Mouse (Mus musculus) mature B cell (primary cell): ENCODE results near the gene Cnot11.

Experiments used
- in situ Hi-C: fragments of 300-500 bp; cut with MboI; formaldehyde crosslinking; loops from 2 replicates; pipeline ENCODE4 v1.14.3; 2019

The Cnot11 gene

DNA sequence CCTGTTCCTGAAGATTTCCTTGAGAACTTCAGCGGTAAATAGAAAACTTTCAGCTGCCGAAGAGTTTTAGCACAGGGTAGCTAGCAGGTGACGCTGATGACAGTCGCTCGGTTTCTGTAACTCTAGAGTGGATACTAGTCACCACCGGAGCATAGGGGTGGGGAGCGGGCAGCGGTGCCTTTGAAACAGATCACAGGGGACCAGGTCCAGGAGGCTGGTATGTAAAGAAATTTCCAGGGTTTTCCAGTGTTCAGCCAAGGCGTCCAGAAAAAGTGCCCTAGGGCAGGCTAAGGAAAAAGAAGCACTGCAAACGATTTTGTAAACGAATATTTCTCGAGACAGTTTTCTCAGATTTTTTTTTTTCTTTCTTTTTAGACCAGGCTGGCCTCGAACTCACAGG lies at the start of gene Cnot11:
Gene Cnot11, plus strand, starts transcription at position 162 of the 400 bp plus-strand sequence.
- in situ Hi-C loops: no loop called here

GRCm38 (mm10) chr1:39487370-39487769 lies 47.4 kb upstream of the Cnot11 start:
- in situ Hi-C loops: no loop called here

DNA sequence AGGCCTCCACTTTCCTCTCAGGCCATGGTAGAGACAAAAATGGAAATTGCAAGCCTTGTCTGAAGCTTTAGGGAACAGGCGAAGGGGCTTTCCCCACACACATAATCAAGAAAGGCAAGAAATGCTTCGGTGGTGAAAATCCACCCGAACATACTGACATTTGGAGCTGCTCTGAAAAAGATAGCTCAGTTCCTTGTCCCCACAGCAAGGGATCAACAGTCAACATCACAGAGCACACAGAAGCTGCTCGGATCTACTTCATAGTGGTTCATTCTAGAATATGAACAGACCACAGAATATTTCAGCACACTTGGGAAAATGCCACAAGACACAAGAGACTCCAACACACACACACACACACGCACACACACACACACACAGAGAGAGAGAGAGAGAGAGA lies 41.6 kb upstream of the Cnot11 start:
- in situ Hi-C loops: no loop called here

- in situ Hi-C loops: no loop called here
Observed at GRCm38 (mm10) chr1:39493664-39494063, 41.1 kb upstream of the Cnot11 start.

DNA sequence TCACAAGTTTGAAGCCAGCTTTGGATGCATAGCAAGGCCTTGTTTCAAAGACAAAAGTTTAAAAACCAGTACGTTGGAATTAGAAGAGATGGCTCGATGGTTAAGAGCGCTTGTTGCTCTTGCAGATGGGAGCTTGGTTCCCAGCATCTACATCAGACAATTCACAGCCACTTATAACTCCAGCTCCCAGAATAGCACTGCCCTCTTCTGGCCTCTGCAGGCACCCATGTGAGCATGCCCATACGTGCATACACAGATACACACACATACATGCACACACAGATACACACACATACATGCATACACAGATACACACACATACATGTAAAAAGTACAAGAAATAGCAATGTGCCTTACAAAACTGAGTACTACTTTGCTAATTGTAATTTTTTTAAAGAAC lies 37.8 kb upstream of the Cnot11 start:
- in situ Hi-C loops: no loop called here

DNA sequence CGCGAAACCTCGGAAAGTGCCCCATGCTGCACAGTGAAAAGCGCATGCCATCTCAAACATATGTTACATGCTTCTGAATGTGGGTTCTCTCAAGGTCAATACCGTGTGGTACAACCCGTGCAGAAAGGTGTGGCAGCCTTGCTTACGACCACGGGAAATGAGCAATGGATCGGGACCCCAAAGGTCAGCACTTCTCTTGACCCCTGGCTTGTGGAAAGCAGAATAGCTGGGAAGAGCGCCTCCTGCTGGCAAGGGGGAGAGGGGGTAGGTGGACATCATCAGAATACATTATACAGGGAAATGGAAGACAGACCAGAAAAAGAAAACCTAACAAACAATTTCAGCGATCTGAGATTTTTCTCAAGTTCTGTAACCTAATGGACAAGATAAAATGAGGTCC lies 37.0 kb upstream of the Cnot11 start:
- in situ Hi-C loops: no loop called here

DNA sequence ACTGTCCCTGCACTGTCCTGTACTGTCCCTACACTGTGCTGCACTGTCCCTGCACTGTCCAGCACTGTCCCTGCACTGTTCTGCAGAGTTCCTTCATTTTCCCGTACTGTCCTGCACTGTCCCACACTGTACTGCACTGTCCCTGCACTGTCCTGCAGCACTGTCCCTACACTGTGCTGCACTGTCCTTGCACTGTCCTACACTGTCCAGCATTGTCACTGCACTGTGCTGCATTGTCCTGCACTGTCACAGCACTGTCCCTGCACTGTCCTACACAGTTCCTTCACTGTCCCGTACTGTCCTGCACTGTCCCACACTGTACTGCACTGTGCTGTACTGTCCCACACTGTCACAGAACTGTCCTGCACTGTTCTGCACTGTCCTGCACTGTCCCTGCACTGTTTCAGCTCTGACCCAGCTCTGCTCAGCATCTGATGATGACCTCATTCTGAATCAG lies 35.3 kb upstream of the Cnot11 start:
- in situ Hi-C loops: no loop called here

- in situ Hi-C loops: loop anchor here (25.0 kb wide), 1 partner anchor 491 kb away; no protein-coding TSS in a partner anchor
Observed at GRCm38 (mm10) chr1:39502817-39503633, 31.8 kb upstream of the Cnot11 start.

- in situ Hi-C loops: loop anchor here (25.0 kb wide), 1 partner anchor 492 kb away; no protein-coding TSS in a partner anchor
Observed at GRCm38 (mm10) chr1:39504261-39504660, 30.5 kb upstream of the Cnot11 start.

DNA sequence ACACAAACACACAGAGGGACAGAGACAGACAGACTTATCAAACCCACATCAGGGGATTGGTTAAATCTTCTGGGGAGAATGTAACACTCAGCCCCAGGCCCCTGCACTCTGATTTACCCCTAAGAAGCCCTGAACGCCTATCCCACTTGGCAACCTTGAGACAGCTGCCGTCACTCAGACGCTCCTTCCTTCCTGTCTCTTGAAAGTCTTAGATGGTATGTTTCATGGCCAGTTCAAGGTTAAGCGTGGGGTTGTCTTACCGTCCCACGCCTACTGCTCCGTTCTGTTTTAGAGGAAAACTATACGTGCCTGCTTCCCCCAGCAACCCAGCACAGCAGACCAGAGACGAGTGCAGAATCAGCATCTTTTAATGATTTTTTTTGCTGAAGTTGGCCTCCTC lies 29.2 kb upstream of the Cnot11 start:
- in situ Hi-C loops: loop anchor here (25.0 kb wide), 1 partner anchor 493 kb away; no protein-coding TSS in a partner anchor

GRCm38 (mm10) chr1:39511775-39512174 lies 23.0 kb upstream of the Cnot11 start:
- in situ Hi-C loops: loop anchor here (25.0 kb wide), 1 partner anchor 499 kb away; no protein-coding TSS in a partner anchor

DNA sequence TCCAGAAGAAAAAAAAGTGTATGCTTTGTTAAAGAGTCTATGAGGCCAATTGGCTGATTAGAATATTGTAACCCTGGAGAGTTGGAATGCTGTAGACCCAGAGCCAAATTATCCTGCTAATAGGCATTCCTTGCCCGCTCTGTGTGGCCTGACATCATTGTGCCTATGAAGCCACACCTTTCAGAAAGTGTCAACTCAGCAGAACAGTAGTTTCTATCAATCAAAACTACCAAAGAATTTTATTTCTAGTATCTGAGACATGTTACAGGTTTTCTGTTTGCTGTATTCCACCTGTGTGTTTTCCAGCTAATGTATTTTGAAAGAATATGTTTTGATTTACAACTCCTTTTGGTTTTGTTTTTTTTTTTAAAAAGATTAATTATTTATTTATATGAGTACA lies 22.6 kb upstream of the Cnot11 start:
- in situ Hi-C loops: loop anchor here (25.0 kb wide), 1 partner anchor 500 kb away; no protein-coding TSS in a partner anchor

DNA sequence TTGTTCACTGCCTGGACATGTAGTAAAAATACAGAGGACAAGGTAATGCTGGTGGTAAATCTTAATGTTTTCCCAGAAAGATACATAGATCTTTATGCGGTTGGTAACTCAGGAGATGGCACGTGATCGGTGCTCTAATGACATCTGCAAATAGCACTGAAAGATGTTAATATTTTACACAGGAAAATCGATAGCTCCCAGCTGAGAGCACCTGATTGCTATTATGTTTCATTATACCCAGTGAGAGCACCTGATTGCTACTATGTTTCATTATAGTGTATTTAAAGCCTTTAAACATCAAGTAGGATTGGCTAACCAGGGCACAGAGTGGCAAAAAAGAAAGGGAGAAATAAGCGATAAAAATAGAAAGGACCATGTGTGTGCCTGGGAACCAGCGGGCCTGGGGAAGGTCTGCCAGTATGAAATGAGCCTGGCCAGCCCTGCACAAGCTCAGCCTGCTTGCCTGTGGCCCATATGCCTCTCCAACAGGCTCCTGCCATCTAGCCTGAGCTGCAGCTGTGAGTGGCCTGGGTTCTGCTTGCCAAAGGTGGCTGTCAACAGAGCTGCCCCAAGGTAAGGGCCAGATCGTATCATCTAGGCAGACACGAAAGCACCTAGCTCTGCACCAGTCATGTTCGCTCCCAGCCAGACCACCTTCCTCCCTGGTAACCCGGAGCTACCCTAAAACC lies 19.3 kb upstream of the Cnot11 start:
- in situ Hi-C loops: loop anchor here (25.0 kb wide), 1 partner anchor 503 kb away; no protein-coding TSS in a partner anchor

DNA sequence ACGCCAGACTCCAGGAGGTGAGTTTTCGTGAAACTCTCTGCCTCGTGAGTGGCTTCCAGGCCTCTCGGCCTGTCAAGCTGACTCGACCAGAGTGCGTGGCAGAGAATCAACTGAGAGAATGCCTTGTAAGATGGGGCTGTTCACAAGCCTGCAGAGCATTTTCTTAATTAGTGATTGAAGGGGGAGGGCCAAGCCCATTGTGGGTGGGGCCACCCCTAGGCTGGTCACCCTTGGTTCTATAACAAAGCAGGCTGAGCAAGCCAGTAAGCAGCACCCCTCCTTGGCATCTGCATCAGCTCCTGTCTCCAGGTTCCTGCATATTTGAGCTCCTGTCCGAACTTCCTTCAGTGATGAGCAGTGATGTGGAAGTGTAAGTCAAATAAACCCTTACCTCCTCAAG lies 13.5 kb upstream of the Cnot11 start:
- in situ Hi-C loops: loop anchor here (25.0 kb wide), 1 partner anchor 509 kb away; no protein-coding TSS in a partner anchor

GRCm38 (mm10) chr1:39522519-39522918 lies 12.3 kb upstream of the Cnot11 start:
- in situ Hi-C loops: loop anchor here (25.0 kb wide), 1 partner anchor 510 kb away; no protein-coding TSS in a partner anchor

- in situ Hi-C loops: no loop called here
Observed at GRCm38 (mm10) chr1:39525763-39526162, 9.0 kb upstream of the Cnot11 start.

GRCm38 (mm10) chr1:39526371-39527167 lies 8.2 kb upstream of the Cnot11 start:
- in situ Hi-C loops: no loop called here

DNA sequence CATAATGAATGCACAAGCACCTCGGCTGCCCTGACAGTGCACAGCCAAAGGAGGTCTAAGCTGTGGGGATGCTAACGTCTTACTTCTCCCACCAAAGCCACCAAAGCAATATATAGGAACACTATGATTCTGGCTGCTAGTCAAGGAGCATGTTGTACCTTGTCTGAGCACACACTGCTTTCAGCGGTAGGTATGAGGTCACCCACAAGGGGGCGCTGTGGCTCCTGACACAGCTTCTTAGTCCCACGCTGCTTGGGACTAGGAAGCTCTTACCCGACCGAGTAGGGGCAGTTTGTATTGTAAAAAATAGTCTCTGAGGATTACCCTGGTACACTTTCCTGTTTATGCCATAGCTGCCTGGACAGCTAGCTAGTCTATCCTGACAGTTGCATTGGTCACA lies 7.4 kb upstream of the Cnot11 start:
- in situ Hi-C loops: no loop called here

DNA sequence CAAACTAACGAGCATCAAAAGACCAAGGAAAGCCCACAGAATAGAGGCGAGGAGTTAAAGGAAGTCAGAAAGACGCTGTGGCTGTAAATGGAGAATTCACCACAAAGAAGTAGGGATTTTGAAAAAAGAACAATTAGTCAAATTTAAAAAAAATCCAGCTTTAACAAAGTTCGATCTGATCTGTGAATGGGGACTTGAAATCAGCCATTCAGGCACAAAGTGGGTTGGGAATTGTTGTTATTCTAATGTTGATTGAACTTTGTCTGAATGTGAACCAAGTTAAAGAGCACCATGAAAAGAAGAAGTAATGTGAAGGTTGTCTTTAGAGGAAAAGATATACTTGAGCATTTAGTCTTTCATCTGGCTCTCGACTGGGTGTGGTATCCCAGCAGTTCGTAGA lies 6.5 kb upstream of the Cnot11 start:
- in situ Hi-C loops: no loop called here

DNA sequence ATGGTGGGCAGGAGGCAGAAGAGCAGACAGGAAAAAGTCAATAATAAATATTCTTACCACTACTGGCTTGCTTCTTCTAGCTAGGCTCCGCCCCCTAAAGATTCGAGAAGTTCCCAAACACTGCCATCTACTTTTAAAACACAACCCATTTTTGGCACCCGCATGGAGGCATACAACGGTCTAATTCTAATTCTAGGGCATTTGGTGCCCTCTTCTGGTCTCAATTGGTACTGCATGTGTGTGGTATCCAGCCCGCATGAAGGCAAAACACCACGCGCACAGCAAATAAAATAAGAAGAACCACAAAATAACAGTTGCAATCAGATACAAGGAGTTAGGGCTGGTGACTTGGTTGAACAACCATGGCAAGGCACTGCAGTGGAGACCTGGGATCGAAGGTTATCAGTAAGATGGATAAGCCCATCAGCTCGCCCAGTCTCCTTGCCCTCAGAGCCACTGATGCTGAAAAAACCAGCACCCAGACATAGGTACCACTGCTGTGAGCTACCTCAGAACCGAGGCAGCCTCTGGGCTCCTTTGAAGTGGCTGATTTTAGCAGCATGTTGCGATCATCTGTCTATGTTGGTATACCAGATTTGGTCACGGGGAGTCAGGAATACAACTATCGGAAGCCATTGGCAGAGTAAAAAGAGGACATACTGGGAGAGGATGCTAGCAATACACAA lies 4.4 kb upstream of the Cnot11 start:
- in situ Hi-C loops: no loop called here

DNA sequence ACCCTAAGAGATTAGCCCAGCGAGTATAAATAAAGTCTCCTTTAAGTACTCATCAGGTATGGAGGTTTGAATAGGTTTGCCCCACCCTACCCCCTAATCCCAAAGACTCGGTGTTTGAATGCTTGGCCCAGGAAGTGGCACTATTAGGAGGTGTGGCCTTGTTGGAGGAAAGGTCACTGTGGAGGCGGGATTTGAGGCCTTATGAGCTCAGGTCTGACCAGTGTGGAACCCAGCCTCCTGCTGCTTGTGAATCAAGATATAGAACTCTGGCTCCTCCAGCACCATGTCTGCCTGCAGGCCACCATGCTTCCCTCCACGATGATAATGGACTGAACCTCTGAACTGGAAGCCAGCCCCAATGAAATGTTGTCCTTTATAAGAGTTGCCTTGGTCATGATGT lies 3.8 kb upstream of the Cnot11 start:
- in situ Hi-C loops: no loop called here
